Mouse (Mus musculus): Measurements from ENCODE around the gene Papln.

DNA sequence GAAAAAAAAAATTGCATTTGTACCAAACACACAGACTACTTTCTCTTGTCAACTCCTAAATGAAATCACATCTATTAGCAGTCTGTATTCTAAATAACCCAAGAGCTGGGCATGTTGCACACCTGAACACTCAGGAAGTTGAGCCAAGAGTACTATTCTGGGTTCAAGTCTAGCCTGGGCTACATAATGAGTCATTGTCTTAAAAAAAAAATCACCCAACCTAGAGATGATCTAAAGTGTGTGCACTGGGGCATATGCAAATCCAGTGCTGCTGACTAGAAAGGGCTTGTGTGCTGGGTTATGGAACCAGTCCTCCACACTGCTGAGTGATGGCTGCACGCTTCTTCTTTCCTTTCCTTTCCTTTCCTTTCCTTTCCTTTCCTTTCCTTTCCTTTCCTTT, 24.8 kb upstream of the Papln start:
- TF ChIP-seq CTCF (IDR thresholded peaks at IDR 0.05; ENCODE audit: low read depth, low read length) (no peak), POLR2A (IDR thresholded peaks at IDR 0.05; ENCODE audit: insufficient read depth, low read length) (no peak), EP300 (IDR thresholded peaks at IDR 0.05; ENCODE audit: insufficient read depth, low read depth, low read length) (no peak)

Measured in ES-Bruce4 (cell line).